Mouse (Mus musculus): ENCODE results near the gene Aagab. TPM values are rescaled to one million over a fixed set of nuclear protein-coding genes. Genes with fewer than 3 reads are reported as not detected.

The Aagab gene
- total RNA-seq, 2 experiments from 2014 or later: 59.0 to 64.8 TPM

GRCm38 (mm10) chr9:63645084-63645483, 42.6 kb downstream of the Aagab start:
- no peak for DNase-seq (ENCODE audit: low spot score in 2 of 2)

DNA sequence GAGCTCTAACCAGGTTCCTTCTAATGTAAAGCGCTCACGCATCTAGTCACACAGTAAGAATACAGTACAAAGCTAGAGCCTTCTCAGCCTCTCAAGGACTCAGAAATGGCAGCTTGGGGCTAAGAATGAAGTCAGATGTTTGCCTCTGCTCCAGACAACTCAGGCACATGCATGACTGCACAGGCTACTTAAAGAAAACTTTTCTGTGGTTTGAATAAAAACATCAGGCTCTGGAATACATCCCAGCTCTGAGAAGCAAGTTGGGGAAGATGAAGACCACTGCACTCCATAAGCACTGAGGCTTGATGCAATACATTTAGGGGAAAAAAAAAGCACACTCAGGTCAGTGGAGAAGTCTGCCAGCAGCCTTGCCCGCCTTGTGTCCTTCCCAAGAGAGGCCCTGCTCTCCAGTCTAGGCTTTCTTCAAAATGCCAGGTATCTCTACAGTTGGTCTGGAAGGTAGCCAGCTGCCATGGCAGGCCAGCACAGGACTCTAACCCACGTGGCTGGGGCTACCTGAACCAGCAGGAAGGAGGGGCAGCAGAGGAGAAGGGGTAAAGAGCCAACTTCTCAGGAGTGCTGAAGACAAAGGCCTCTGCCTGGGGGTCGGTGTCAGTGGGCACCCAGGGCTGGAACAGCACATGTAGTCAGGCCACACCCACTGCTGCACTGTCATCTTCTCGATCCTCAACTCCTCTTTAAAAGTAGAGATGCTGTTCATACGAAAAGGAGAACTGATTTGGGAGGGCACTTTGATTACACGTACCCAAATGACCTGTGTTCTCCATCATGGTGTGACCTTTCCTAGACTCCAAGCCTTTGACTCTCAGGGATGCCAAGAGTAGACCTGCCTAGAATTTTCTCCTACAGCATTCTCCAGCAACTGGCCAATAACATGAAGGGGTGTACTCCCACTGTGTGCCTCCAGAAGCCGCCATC, 45.4 kb downstream of the Aagab start:
- no peak for DNase-seq (ENCODE audit: low spot score in 2 of 2)

- DNase-seq (ENCODE audit: low spot score in 2 of 2): peak in 1 of 2 experiments; percentile 62
Measured at GRCm38 (mm10) chr9:63648520-63648918, 46.1 kb downstream of the Aagab start.

DNA sequence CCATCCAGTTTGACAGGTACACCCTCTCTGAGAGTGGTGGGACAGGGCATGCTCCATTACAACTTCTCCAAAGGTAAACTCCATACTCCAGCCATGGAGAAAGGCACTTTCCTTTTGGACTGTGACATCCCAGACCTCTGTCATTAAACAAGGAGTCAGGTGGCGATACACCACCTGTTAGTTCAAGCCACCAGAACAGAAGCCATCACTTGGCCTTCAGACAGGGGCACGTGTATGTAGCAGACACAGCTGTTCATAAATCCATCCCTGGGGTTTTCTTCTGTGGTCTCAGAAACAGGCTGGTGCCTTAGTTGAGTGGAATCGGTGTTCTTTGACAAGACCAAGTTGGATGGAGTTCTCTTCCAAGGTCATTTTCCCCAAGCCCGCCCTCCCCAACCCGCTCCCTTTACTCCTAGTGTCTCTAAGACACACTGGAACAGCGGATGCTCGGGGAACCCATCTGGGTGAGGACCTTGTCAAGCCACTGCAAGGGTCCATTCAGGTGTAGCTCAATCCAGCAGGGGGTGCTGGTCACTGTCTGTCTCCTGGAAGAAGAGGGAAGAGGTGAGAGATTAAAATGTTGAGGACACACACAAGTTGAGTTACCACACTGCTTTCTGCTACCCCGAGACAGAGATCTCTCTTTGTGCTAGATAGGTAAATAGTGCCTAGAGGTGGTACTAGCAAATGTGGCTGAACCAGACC, 47.5 kb downstream of the Aagab start:
- DNase-seq (ENCODE audit: low spot score in 2 of 2): no peak

- DNase-seq (ENCODE audit: low spot score in 2 of 2): peak in 1 of 2 experiments; percentile 64
Measured at GRCm38 (mm10) chr9:63650905-63651304, 48.4 kb downstream of the Aagab start.

GRCm38 (mm10) chr9:63651594-63651993, 49.1 kb downstream of the Aagab start:
- DNase-seq (ENCODE audit: low spot score in 2 of 2): no peak

GRCm38 (mm10) chr9:63653666-63654065, 51.2 kb downstream of the Aagab start:
- DNase-seq (ENCODE audit: low spot score in 2 of 2): no peak

DNA sequence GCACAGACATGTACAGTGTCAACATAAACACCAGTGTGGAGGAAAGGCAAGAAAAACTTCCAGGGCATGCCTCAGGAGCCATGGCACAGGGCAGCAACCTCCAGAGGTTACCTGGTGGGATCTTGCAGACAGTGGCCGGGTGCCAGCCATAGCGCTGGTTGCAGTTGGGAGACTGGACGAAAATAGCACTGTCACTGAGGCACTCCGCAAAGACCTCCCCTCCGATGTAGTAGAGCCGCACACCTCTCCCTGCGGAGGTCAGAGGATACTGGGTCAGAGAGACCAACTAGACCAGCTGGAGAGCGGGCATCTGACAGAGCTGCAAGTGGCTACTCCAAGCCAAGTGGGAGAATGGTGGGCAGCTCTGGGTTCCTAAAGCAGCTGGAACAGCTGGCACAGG, 52.1 kb downstream of the Aagab start:
- no peak for DNase-seq (ENCODE audit: low spot score in 2 of 2)

DNA sequence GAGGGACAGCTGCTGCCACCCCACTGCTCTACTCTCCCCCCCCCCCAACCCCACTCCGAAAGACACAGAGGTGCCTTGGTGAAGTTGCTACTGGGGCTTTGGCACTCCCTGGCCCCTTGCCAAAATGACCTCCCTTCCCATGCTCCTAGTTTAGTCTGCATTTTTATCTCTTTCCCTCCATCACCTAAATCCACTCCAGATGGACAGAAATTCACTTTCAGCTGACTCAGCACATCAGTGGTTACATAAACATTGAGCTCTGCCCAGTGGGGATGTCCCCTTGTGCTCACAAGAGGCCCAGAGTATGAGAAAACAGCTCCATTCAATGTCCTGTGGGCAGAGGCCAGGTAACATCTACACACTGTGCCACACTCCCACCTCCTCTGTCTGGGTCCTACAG, 52.6 kb downstream of the Aagab start:
- no peak for DNase-seq (ENCODE audit: low spot score in 2 of 2)

DNA sequence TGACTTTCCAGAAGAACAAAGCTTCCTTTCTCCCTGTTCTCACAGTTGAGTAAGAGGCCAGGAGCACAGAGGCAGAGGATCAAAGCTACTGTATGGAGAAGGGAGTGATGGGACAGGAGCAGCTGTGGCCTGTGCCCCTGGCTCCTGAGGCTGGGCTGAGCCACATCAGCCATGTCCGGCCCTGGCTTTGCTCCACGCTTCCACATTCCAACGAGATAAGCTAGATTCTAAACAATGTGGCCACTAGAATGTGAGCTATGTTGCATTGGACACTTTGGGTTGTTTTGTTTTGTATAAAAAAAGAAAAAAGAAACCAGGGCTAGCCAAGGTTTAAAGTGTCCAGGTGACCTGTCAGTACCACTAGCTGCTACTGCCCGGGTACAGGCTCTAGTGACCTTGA, 54.7 kb downstream of the Aagab start:
- no peak for DNase-seq (ENCODE audit: low spot score in 2 of 2)

DNA sequence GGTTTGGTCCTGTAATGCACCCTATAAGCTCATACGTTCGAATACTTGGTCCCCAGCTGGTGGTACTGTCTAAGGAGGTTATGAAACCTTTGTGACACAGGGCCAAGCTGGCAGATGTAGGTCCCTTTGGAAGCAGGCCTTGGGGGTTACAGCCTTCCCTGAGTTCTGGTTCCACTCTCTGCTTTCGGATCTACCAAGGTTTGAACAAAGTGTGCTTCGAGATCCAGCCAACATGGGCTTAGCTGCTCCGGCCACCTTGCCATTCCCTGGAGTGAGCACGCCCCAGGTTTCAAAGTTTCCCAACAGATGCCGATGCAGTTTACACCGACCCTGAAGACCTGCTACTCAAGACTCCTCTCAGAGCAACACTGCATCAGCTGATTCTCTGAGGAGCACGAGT, 56.0 kb downstream of the Aagab start:
- DNase-seq (ENCODE audit: low spot score in 2 of 2): no peak

DNA sequence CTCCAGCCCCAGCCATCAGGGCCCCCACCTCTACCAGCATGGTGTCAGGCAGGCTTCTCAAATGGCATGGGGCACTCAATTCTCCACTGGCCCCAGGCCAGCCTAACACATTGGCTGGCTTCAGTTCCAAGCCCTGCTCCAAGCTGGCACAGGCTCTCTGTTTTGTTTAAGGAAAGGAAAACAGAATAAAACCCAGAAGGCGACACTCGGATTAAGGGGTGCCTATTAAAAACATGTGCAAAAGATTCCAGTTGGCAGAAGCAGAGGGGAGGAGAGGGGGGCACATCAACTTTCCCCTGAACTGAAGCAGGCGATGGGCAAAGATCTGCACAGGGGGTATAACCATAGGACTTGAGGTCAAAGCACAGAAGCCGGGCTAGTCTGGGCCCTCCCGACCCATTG, 56.5 kb downstream of the Aagab start:
- no peak for DNase-seq (ENCODE audit: low spot score in 2 of 2)

GRCm38 (mm10) chr9:63660061-63660460, 57.6 kb downstream of the Aagab start:
- no peak for DNase-seq (ENCODE audit: low spot score in 2 of 2)

- DNase-seq (ENCODE audit: low spot score in 2 of 2): no peak
Measured at GRCm38 (mm10) chr9:63660691-63661090, 58.2 kb downstream of the Aagab start.

GRCm38 (mm10) chr9:63662759-63663158, 60.3 kb downstream of the Aagab start:
- no peak for DNase-seq (ENCODE audit: low spot score in 2 of 2)

DNA sequence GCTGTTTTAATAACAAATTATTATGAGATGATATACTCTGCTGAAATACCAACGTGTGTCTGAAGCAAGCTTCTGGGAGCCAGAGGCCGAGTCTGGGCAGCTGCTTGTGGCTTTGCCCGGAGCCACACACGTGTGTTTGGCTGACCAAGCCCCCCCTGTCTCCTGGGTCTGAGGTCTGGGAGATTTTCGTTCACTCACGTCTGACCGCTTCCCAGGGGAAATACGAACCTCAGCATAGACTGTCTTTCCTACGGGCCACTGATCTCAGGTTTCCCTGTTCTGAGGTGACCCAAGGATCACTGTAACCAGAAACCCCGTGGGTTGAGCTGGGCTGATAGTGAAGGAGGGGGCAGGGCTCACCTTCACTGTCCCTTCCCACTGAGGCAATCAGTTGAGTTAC, 60.8 kb downstream of the Aagab start:
- no peak for DNase-seq (ENCODE audit: low spot score in 2 of 2)

DNA sequence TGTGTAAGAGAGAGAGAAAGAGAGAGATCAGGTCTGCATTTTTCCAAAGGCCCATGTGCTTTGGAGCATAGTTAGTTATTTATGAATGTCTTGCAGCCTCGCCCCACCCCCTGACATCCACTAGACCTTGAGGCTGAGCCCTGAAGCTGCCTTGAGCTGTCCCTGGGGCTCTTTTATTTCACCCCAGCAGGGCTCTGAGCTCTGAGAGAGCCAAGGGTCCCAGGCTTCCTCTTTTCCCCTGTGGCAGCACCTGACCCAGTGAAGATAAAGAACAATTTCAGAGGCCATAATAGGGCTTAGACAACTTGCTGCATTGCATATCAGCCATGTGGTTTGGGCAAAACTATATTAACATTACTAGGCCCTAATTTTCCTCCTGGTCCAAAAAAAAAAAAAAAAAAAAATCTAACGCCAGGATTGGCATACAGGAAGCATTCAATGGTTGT, 61.9 kb downstream of the Aagab start:
- DNase-seq (ENCODE audit: low spot score in 2 of 2): no peak

GRCm38 (mm10) chr9:63664792-63665646, 62.6 kb downstream of the Aagab start:
- no peak for DNase-seq (ENCODE audit: low spot score in 2 of 2)

GRCm38 (mm10) chr9:63666612-63667372, 64.3 kb downstream of the Aagab start:
- no peak for DNase-seq (ENCODE audit: low spot score in 2 of 2)

- no peak for DNase-seq (ENCODE audit: low spot score in 2 of 2)
Measured at GRCm38 (mm10) chr9:63667373-63667724, 64.9 kb downstream of the Aagab start.

DNA sequence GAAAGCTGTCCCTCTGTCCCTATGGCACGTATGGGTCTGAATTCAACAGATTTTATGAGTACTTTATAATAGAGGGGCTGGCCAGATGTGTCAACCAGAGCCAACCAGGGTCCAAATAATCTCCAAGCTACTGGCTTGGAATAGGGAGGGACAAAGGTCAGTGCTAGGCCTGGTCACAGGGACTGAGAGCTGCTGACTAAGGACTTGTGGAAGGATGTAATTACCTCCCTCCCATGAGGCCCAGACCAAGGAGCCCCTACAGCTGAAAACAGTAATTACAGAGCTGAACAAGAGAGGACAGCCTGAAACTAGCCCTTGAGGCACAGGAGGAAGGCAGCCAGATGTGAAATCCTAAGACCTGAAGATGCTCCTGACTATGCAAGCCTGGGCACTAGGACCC, 66.2 kb downstream of the Aagab start:
- DNase-seq (ENCODE audit: low spot score in 2 of 2): no peak

Data from layer of hippocampus, adult 18-20 months (tissue).